Mouse (Mus musculus) layer of hippocampus, adult 2 months (tissue): ENCODE measurements at regions not wholly inside any gene's neighbourhood (a gene's known extent, or its start where the extent isn't known, plus 50 kb on each side); places are given as distances from the start of the nearest gene placed in this dataset.

ENCODE experiments used
- DNase-seq, 2 experiments: peaks; one replicate each; pipeline ENCODE4 v3.0.0; 2022; ENCODE audit warnings: low spot score in 2 of 2
- H3K27ac ChIP-seq: fragments of 200-600 bp; 2 replicates; pipeline ENCODE4 v1.8.1; 2022
- H3K4me3 ChIP-seq: fragments of 200-600 bp; 2 replicates; pipeline ENCODE4 v1.8.1; 2022; ENCODE audit warnings: mild to moderate bottlenecking
- CTCF ChIP-seq: fragments of 200-600 bp; conservative IDR thresholded peaks from 2 replicates; pipeline ENCODE4 v1.8.1; 2022; ENCODE audit warnings: antibody characterized with exemption, mild to moderate bottlenecking, moderate library complexity

DNA sequence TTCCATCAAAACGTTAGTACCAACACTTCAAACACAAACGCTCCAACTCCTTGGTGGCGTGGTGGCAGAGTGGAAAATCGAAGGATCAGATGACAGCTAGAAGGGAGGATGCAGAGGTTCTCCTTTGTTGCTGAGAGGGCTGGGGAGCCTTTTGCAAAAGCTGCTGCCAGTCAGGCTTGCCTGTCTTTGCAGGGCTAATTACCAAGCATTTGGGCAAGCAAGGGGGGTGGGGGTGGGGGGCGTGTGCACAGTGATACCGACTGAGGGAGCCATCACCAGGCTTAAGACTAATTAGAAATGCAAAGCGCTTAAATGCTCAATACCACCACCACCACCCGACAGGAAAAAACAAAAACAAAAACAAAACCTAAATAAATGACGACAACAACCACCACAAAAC is 95.3 kb upstream of the Galnt15 start:
- TF ChIP-seq CTCF: no peak
- DNase-seq: no peak
- Histone ChIP-seq H3K4me3 (peak overlapping the region; percentile 54), H3K27ac (peak overlapping the region; percentile 88)

DNA sequence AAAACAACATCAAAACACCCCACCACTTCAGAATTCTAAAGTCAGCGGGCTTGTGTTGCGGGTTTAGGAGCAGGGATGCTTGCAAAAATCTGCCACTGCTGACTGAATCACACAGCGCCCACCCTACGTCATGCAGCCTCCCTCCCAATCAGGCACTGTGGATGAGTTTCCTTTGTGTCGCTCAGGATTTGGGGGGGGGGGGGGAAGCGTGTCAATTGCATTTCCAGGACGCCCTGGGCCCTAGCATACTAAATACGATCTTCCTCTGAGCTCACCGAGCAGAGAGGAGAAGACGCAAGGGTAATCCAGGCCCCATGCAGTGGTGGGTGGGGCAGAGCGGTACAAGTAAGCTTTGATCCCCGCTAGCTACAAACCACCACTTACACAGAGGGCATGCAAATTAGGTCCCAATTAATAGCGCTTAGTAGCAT is 94.9 kb upstream of the Galnt15 start:
- H3K27ac ChIP-seq: peak overlapping the region; percentile 88
- peak overlapping the region; percentile 54 for H3K4me3 ChIP-seq
- no peak for TF ChIP-seq CTCF
- DNase-seq: peak; percentile 60 to 73

DNA sequence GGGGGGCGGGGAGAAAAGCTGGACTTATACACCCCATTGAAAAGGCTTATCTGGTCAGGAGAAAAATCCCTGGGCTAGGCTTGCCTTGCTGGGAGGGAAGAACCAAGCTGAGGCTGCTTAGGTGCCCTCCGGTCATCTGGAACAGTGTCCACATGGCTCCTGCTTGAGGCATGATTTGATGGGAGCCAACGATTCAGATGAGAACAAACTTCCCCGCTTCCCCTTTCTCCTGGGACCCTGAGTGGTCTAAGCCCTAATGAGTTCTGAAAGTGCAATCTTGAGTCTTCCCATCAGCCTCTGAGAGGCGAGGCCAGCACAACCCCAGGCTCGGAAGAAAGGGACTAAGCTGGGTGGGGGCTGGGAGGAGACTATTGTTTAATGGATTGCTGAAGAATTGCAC is 94.5 kb upstream of the Galnt15 start:
- no peak for DNase-seq
- peak overlapping the region; percentile 88 for H3K27ac ChIP-seq
- peak overlapping the region; percentile 54 for H3K4me3 ChIP-seq
- no peak for TF ChIP-seq CTCF

DNA sequence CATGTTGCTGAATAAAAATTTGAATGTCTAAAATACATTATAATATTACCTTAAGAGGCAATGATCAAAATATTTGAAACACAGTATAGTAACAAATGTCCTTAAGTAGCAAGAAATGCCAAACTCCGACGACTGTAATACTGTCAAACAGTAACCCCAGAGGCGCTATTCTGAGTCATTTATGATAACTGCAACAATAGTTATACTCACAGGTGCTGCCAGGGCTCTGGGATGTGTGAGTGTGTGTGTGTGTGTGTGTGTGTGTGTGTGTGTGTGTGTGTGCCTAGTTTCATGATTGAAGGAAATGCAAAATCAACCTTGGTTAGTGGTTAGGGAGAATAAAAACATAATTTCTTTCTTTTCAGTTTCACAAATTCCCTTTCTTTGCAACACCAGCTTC is 94.0 kb upstream of the Galnt15 start:
- DNase-seq: no peak
- TF ChIP-seq CTCF: no peak
- Histone ChIP-seq H3K27ac (peak overlapping the region; percentile 88), H3K4me3 (peak overlapping the region; percentile 54; the same call in 1 of the 2 replicates)

DNA sequence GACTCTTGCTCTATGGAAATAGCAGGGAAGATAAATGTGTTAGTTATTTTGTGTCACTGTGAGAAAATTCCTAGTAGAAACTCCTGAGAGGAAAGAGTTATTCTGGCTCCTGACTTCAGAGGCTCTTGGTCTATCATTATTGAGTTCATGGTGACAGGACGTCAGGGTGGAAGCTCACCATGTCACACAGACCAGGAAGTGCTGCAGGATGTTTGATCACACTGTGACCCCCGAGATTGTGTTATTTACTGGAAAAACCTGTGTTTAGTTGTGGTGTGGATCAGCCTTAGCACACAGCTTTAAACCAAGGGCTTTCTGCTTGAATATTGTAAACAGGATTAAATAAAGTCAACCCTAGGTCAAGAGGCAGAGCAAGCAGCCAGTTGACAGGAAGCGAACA is 93.4 kb upstream of the Galnt15 start:
- H3K27ac ChIP-seq: peak overlapping the region; percentile 7; the same call in 1 of the 2 replicates
- DNase-seq: no peak
- H3K4me3 ChIP-seq: no peak overlapping the region
- TF ChIP-seq CTCF: no peak

DNA sequence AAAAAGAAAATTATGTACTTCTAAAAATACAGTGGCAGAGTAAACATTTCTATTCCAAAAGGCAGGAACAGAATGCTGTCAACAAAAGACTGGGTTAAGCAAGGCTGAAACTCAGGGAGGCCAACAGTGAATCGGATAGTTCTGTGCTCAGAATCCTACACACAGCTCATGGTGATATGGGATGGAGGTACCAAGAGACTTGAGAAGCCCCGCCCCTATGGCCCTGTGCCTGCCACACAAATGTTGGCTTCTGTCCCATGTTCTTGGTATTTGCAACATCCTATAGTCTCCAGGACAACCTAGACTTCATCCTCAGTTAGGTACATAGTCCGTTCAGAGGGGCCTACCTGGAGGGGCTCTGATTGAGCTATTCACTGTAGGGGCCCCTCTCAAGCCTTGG is 92.2 kb upstream of the Galnt15 start:
- H3K27ac ChIP-seq: no peak overlapping the region
- DNase-seq: no peak
- no peak for TF ChIP-seq CTCF
- H3K4me3 ChIP-seq: no peak overlapping the region

DNA sequence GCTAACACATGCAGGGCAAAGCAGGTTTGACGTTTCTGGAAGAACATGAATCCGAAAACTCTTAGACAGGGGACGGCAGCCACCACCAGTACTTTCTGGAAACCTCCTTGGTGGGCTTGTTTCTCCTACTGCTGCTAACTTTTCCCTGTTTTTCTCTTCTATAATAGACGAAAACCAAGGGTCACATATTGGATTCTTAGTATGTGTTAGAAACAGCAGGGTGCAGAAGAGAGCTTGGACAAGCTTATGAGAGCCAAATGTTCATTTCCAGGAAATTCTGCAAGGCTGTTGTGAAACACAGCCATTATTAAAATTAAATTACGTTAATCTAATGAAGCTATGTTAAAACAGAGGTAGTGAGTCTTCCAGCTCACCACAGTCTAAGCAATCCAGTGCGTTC is 87.9 kb upstream of the Galnt15 start:
- Histone ChIP-seq H3K4me3 (no peak overlapping the region), H3K27ac (no peak overlapping the region)
- TF ChIP-seq CTCF: no peak
- no peak for DNase-seq

DNA sequence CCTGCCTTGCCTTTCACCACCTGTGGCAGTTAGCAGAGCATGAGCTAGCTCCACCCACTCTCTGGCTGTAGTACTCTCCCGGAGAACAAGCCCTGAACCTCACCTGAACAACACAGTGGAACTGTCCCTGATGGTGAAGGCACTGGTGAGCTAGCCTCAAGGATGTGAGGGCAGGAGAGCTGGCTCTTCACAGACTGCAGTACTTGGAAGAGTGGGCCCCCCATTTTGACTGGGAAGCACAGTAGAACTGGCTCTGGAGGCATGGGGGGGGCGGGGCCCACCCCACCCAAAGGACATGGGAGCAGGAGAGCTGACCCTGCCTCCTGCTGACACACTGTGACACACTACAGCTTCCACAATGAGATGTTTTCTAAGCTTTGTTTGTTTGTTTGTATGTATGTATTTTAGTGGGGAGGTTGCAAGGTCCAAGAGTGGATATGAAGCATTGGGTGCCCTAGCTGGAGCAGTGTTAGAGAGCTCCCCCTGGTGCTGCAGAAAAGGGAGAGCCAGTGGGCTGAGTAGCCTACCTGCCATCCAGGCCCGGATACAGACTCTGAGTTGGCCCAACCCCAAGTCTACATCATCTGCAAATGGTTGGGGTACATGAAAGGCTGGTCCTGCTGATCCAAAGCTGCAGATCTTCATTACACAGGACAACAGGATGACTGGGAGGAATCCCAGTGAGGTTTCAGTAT is 86.4 kb upstream of the Galnt15 start:
- TF ChIP-seq CTCF: peak; percentile 80
- DNase-seq: peak in 1 of 2 experiments; percentile 32

DNA sequence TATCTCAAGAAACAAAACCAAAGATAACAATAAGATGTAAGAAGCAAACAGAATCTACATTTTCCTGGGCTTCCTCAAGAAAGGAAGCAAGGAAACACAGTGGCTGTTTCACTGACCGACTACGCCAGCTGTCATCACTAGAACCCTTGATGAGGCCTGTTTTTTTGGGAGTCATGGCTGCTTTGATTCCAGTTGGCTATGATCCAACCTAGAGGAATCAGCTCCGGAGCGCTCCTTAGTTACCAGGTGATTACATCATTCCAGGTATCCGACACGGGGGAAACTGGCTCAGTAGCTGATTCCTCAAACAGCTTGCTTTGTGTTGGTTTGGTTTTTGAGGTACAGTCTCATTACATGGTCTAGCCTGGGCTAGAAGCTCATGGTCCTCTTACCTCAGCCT is 84.1 kb upstream of the Galnt15 start:
- TF ChIP-seq CTCF: no peak
- H3K27ac ChIP-seq: no peak overlapping the region
- no peak overlapping the region for H3K4me3 ChIP-seq
- DNase-seq: no peak

More for the DNA sequence above, 86.4 kb upstream of the Galnt15 start:
- H3K27ac ChIP-seq: no peak overlapping the region
- H3K4me3 ChIP-seq: no peak overlapping the region

DNA sequence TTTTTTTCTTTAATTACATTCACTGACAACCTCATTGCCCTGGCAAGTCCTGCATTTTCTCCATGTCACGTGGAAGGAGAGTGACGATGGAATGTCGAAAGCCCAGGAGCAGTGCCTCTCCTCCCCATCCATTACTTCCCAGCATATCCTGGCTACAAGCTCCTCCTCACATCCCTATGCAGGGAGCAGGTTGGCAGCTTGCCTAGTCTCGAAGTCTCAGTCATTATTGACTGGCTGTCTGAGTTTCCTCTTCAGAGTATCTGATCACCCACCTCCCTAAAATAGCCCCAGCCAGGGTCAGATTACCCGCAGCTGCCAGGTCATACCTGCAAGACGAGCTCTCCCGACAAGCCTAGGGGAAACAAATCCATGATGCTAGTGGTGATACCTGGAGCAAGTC is 83.7 kb upstream of the Galnt15 start:
- TF ChIP-seq CTCF: no peak
- H3K4me3 ChIP-seq: no peak overlapping the region
- DNase-seq: no peak

DNA sequence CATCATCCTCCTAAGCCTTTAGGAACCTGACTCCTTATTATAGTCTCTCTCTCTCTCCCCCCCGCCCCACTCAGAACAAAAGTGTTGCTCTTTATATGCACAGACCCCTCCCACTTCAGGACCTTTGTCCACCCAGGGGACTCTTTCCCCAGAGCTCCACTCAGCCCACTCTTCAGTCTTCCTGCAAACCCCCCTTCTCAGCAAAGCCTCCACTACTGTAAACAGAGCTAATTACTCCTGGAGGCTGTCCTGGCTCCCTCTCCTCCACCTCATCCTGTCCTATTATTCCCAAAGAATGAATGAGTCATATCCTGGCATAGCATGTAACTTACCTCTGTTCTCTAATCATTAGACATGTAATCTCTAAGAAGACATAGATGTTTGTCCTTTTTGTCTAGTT is 82.8 kb upstream of the Galnt15 start:
- DNase-seq: no peak
- TF ChIP-seq CTCF: no peak
- Histone ChIP-seq H3K4me3 (no peak overlapping the region), H3K27ac (no peak overlapping the region)

More for the DNA sequence above, 83.7 kb upstream of the Galnt15 start:
- H3K27ac ChIP-seq: no peak overlapping the region

DNA sequence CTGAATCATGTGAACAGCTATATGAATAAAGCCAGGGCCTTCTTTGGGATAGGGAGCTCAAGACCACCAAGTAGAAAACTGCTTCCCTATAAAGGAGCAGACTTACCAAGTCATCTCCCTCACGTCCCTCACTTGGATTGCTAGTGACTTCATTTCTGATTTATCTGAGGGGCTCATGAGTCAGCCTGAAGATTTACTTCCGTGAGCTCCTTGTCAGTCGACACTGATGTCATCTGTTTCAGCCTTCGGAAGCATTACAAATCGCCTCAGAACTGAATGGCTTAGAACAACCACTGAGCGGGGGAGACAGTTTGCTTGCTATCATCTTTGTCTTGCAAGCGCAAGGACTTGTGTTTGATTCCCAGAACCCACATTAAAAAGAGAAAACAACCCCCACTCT is 81.5 kb upstream of the Galnt15 start:
- no peak for TF ChIP-seq CTCF
- DNase-seq: no peak
- Histone ChIP-seq H3K4me3 (no peak overlapping the region), H3K27ac (no peak overlapping the region)

DNA sequence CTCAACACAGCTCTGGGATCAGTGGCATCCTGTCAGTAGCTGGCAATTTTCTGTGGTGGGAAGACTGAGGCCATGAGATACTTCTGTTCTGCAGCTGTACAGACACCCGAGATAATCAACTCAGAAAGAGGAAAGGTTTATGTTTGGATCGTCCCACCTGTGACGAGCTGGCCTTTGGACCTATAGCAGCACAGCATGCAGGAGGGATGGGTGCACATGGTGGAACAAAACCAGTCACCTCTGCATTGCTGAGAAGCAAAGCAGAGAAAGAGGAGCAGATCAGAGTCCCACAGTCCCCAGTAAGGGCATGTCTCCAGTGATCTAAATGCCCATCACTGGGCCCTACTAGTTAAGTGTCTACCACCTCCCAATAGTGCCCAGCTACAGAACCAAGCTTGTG is 76.9 kb upstream of the Galnt15 start:
- TF ChIP-seq CTCF: no peak
- no peak overlapping the region for H3K27ac ChIP-seq
- no peak overlapping the region for H3K4me3 ChIP-seq
- no peak for DNase-seq

DNA sequence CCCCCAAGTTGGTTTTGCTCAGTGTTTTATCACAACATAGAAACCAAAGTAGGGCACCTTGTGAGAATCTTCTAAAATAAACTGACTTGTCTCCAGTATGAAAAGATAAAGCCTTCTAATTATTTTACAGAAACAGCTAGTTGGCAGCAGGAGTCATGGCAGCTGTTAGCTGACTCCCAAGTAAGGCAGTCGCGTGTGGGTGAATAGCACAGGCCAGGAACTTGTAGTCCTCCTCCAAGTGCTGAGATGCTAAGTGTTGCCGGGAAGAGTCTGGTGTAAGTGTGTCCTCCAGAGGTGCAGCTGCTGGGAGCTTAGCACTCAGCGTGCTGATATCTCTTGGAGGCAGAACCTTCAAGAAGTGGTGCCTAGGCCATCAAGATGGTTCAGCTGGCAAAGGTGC is 75.0 kb upstream of the Galnt15 start:
- no peak overlapping the region for H3K4me3 ChIP-seq
- no peak for TF ChIP-seq CTCF
- H3K27ac ChIP-seq: peak overlapping the region; percentile 51; the same call in 1 of the 2 replicates
- peak; percentile 25 to 26 for DNase-seq
